Mouse (Mus musculus) midbrain, postnatal 0 days (tissue): ENCODE data around the gene Apobec3. TPM values are rescaled to one million over a fixed set of nuclear protein-coding genes. Genes with fewer than 3 reads are reported as not detected.

Source experiments
- ATAC-seq: fragments of 200-750 bp; cut with Nextera tagmentation; 2 replicates; pipeline ENCODE4 v1.8.0; 2017; ENCODE audit warnings: moderate number of reproducible peaks, mild to moderate bottlenecking, moderate TSS enrichment, moderate library complexity; ENCODE audit not compliant: low FRiP score
- DNase-seq: peaks from one replicate; pipeline ENCODE4 v3.0.0-alpha.2; 2015; ENCODE audit warnings: low spot score
- H3K27ac ChIP-seq: fragments of 300-500 bp; sonication (generic); 2 replicates; pipeline ENCODE4 v1.5.1; 2014; ENCODE audit warnings: low read depth, mild to moderate bottlenecking, low read length, mixed read lengths
- H3K27me3 ChIP-seq: fragments of 300-500 bp; sonication (generic); 2 replicates; pipeline ENCODE4 v1.6.1; 2014; ENCODE audit warnings: low read length, control low read depth, mixed read lengths; ENCODE audit not compliant: insufficient read depth
- H3K36me3 ChIP-seq: fragments of 300-500 bp; sonication (generic); 2 replicates; pipeline ENCODE4 v1.6.1; 2014; ENCODE audit warnings: low read length, control low read depth, mixed read lengths; ENCODE audit not compliant: insufficient read depth
- H3K4me1 ChIP-seq: fragments of 300-500 bp; sonication (generic); 2 replicates; pipeline ENCODE4 v1.6.1; 2014; ENCODE audit warnings: mild to moderate bottlenecking, control low read depth, antibody characterized with exemption, low read length, mixed read lengths; ENCODE audit not compliant: insufficient read depth
- H3K4me2 ChIP-seq: fragments of 300-500 bp; sonication (generic); 2 replicates; pipeline ENCODE4 v1.6.1; 2014; ENCODE audit warnings: low read depth, mild to moderate bottlenecking, low read length, mixed read lengths; ENCODE audit not compliant: poor library complexity, severe bottlenecking
- H3K4me3 ChIP-seq: fragments of 300-500 bp; sonication (generic); 2 replicates; pipeline ENCODE4 v1.5.1; 2014; ENCODE audit warnings: low read depth, mild to moderate bottlenecking, low read length, moderate library complexity
- H3K9ac ChIP-seq: fragments of 300-500 bp; sonication (generic); replicated peaks from 2 replicates; pipeline ENCODE4 v1.6.1; 2014; ENCODE audit warnings: mild to moderate bottlenecking, low read length, moderate library complexity, mixed read lengths; ENCODE audit not compliant: poor library complexity, severe bottlenecking
- H3K9me3 ChIP-seq: fragments of 300-500 bp; sonication (generic); 2 replicates; pipeline ENCODE4 v1.6.1; 2016; ENCODE audit warnings: low read length, control low read depth
- CTCF ChIP-seq: IDR thresholded peaks from 2 replicates; pipeline ENCODE4 v1.5.1; 2016; ENCODE audit warnings: antibody characterized with exemption, mild to moderate bottlenecking
- WGBS: fragments of 180-500 bp; shearing (Covaris S2); extraction: QIAGEN DNeasy Blood & Tissue Kit; methylation state at CpG from one replicate; pipeline ENCODE4 v1.1.7; 2014; 5-methylcytosine and 5-hydroxymethylcytosine counted together
- polyA plus RNA-seq: library from polyadenylated mRNA; unstranded; fragments of >200 nt; fragmentation: Nextera tagmentation; extraction: Ambion mirVana; gene quantifications from 2 replicates; pipeline ENCODE4 v1.2.1, GENCODE M21; 2015
- total RNA-seq: library from RNA; depleted of rRNA; stranded (reverse); fragments of >200 nt; gene quantifications from 2 replicates; pipeline ENCODE4 v1.2.3, GENCODE M21; 2014

Gene Apobec3
- total and polyA plus RNA-seq, 2 experiments from 2014 or later, result 3.4 to 5.4 TPM

- no peaks in the 10 kb centered on the region for H3K36me3 ChIP-seq
- no peak overlapping the region for H3K9ac ChIP-seq
- 11% methylated on average over 22 of the region's 22 CpGs for whole genome bisulfite sequencing
- no peak for TF ChIP-seq CTCF
- H3K4me1 ChIP-seq, result no peaks in the 10 kb centered on the region
- DNase-seq, result no peak
- no peak for ATAC-seq
- H3K27me3 ChIP-seq, result peaks cover 5% of the 10 kb centered on the region; the same call in 1 of the 2 replicates
- H3K27ac ChIP-seq, result no peak overlapping the region
- no peaks in the 10 kb centered on the region for H3K9me3 ChIP-seq
- peak overlapping the region; percentile 66 for H3K4me3 ChIP-seq
- peak overlapping the region; percentile 83 for H3K4me2 ChIP-seq
These were observed 41.7 kb downstream of the Apobec3 start for GRCm38 (mm10) chr15:79933052-79933669.

- Histone ChIP-seq H3K9me3 (no peaks in the 10 kb centered on the region), H3K27ac (no peak overlapping the region), H3K36me3 (no peaks in the 10 kb centered on the region), H3K4me3 (no peak overlapping the region), H3K4me1 (no peaks in the 10 kb centered on the region), H3K9ac (no peak overlapping the region), H3K27me3 (peaks cover 5% of the 10 kb centered on the region; the same call in 1 of the 2 replicates), H3K4me2 (0 out of 2 replicates have a peak overlapping the region, but pooled peaks have one; percentile 2)
- ATAC-seq (no peak), DNase-seq (no peak)
- no peak for TF ChIP-seq CTCF
- WGBS, result 3% methylated on average over 22 of the region's 22 CpGs
These were observed 42.4 kb downstream of the Apobec3 start for GRCm38 (mm10) chr15:79933670-79934514.

- Histone ChIP-seq H3K9me3 (no peaks in the 10 kb centered on the region), H3K4me2 (no peak overlapping the region), H3K9ac (no peak overlapping the region), H3K4me3 (no peak overlapping the region), H3K27ac (no peak overlapping the region), H3K36me3 (no peaks in the 10 kb centered on the region), H3K4me1 (no peaks in the 10 kb centered on the region), H3K27me3 (peaks cover 5% of the 10 kb centered on the region; the same call in 1 of the 2 replicates)
- TF ChIP-seq CTCF, result no peak
- no peak for ATAC-seq
- 7% methylated on average over 10 of the region's 10 CpGs for WGBS
- DNase-seq, result no peak
These were observed 43.3 kb downstream of the Apobec3 start for GRCm38 (mm10) chr15:79934776-79935175.

- no peak for ATAC-seq
These were observed 44.4 kb downstream of the Apobec3 start for GRCm38 (mm10) chr15:79935654-79936373.

GRCm38 (mm10) chr15:79936374-79936751, 44.9 kb downstream of the Apobec3 start:
- no peak for TF ChIP-seq CTCF
- no peaks in the 10 kb centered on the region for H3K9me3 ChIP-seq
- no peak overlapping the region for H3K4me3 ChIP-seq
- no peak overlapping the region for H3K9ac ChIP-seq
- H3K36me3 ChIP-seq, result no peaks in the 10 kb centered on the region
- WGBS, result 72% methylated on average over 7 of the region's 7 CpGs
- DNase-seq (no peak), ATAC-seq (no peak)
- H3K27me3 ChIP-seq, result peaks cover 5% of the 10 kb centered on the region; the same call in 1 of the 2 replicates
- H3K4me2 ChIP-seq, result no peak overlapping the region
- H3K4me1 ChIP-seq, result no peaks in the 10 kb centered on the region
- H3K27ac ChIP-seq, result no peak overlapping the region

More at GRCm38 (mm10) chr15:79935654-79936373, 44.4 kb downstream of the Apobec3 start:
- Histone ChIP-seq H3K4me1 (no peaks in the 10 kb centered on the region), H3K27ac (no peak overlapping the region), H3K36me3 (no peaks in the 10 kb centered on the region), H3K4me2 (no peak overlapping the region), H3K9me3 (no peaks in the 10 kb centered on the region), H3K27me3 (peaks cover 5% of the 10 kb centered on the region; the same call in 1 of the 2 replicates), H3K9ac (no peak overlapping the region), H3K4me3 (no peak overlapping the region)
- TF ChIP-seq CTCF, result no peak
- no peak for DNase-seq
- WGBS, result 32% methylated on average over 9 of the region's 9 CpGs
